Mouse (Mus musculus) C2C12 (cell line): ENCODE results near the gene Hes3. TPM values are rescaled to one million over a fixed set of nuclear protein-coding genes. Genes with fewer than 3 reads are reported as not detected.

Source experiments
- H3K27me3 ChIP-seq: one replicate; pipeline ENCODE4 v1.6.1; 2011; ENCODE audit not compliant: control insufficient read depth, insufficient read depth, insufficient read length
- H3K36me3 ChIP-seq: one replicate; pipeline ENCODE4 v1.6.1; 2011; ENCODE audit not compliant: control insufficient read depth, insufficient read depth
- H3K4me3 ChIP-seq: one replicate; pipeline ENCODE4 v1.5.1; 2011; ENCODE audit warnings: mild to moderate bottlenecking, control low read depth; ENCODE audit not compliant: poor library complexity, insufficient read depth, severe bottlenecking
- H3K79me2 ChIP-seq: one replicate; pipeline ENCODE4 v1.6.1; 2011; ENCODE audit not compliant: control insufficient read depth, insufficient read depth
- H3K79me3 ChIP-seq: one replicate; pipeline ENCODE4 v1.6.1; 2011; ENCODE audit warnings: low read depth, control low read depth
- H3ac ChIP-seq: one replicate; pipeline ENCODE3; 2011; ENCODE audit warnings: low read depth; ENCODE audit not compliant: control insufficient read depth, insufficient read length
- CEBPB ChIP-seq: IDR thresholded peaks from one replicate; pipeline ENCODE4 v1.6.1; 2011; ENCODE audit warnings: low read depth, mild to moderate bottlenecking, control low read depth, moderate library complexity
- CTCF ChIP-seq: IDR thresholded peaks from one replicate; pipeline ENCODE4 v1.5.1; 2011; ENCODE audit not compliant: control insufficient read depth, insufficient read depth, insufficient read length
- FOSL1 ChIP-seq: IDR thresholded peaks from one replicate; pipeline ENCODE4 v1.8.0; 2011; ENCODE audit warnings: mild to moderate bottlenecking, low read length; ENCODE audit not compliant: poor library complexity, insufficient read depth, severe bottlenecking
- MAX ChIP-seq: IDR thresholded peaks from one replicate; pipeline ENCODE4 v1.6.1; 2011; ENCODE audit warnings: mild to moderate bottlenecking, control low read depth
- MYOD1 ChIP-seq: IDR thresholded peaks from one replicate; pipeline ENCODE4 v1.6.1; 2011; ENCODE audit warnings: low read depth; ENCODE audit not compliant: control insufficient read depth, insufficient read length
- MYOG ChIP-seq: IDR thresholded peaks from one replicate; pipeline ENCODE4 v1.6.1; 2011; ENCODE audit not compliant: control insufficient read depth, insufficient read length; ENCODE audit errors: extremely low read depth
- USF1 ChIP-seq: IDR thresholded peaks from one replicate; pipeline ENCODE4 v1.6.1; 2011; ENCODE audit warnings: low read depth, mild to moderate bottlenecking, control low read depth, moderate library complexity
- polyA plus RNA-seq: library from polyadenylated mRNA; unstranded; fragments of >200 nt; fragmentation: generic; extraction: Trizol; gene quantifications from one replicate; pipeline ENCODE4 v1.2.1, GENCODE M21; 2012; ENCODE audit warnings: missing spikeins

Gene Hes3
- polyA plus RNA-seq, 1 experiment = not detected

- TF ChIP-seq USF1 = no peak
- TF ChIP-seq CTCF = no peak
- no peak for TF ChIP-seq FOSL1
- no peak for TF ChIP-seq MYOG
- no peak for TF ChIP-seq CEBPB
- TF ChIP-seq MAX = no peak
- H3K79me3 ChIP-seq = peaks cover 13% of the 10 kb centered on the region
These were observed 2.9 kb upstream of the Hes3 start for GRCm38 (mm10) chr4:152294188-152294929.

GRCm38 (mm10) chr4:152292102-152292765 is 772 bp upstream of the Hes3 start:
- Histone ChIP-seq H3K4me3 (no peak overlapping the region), H3ac (no peak overlapping the region), H3K36me3 (no peaks in the 10 kb centered on the region), H3K79me3 (no peaks in the 10 kb centered on the region), H3K27me3 (peaks cover 47% of the 10 kb centered on the region), H3K79me2 (no peaks in the 10 kb centered on the region)
- TF ChIP-seq MYOG = no peak
- TF ChIP-seq CTCF = no peak
- TF ChIP-seq USF1 = no peak
- TF ChIP-seq MYOD1 = no peak
- no peak for TF ChIP-seq MAX

More at GRCm38 (mm10) chr4:152294188-152294929, 2.9 kb upstream of the Hes3 start:
- Histone ChIP-seq H3K36me3 (peaks cover 2% of the 10 kb centered on the region), H3K27me3 (peaks cover 36% of the 10 kb centered on the region), H3K4me3 (no peak overlapping the region), H3ac (no peak overlapping the region), H3K79me2 (peaks cover 21% of the 10 kb centered on the region)

DNA sequence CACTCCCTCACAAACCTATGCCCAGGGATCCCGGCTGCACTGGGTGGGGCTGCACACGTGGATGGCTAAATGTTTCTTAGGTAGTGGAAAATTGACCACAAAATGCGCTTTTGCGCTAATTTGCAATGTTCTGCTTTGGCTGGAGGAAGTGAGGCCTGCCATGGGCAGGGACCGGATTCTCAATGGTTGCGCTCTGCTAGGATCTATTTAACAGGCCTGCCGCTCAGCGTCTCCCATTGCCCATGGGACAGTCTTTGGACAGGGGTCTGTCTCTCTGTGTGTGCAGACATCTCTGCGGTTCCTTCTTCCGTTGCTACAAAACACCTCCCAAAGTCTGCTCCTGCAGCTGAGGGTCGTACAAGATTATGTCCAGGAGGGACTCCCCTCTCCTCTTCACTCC is 471 bp downstream of the Hes3 start:
- Histone ChIP-seq H3K79me2 (no peaks in the 10 kb centered on the region), H3K36me3 (no peaks in the 10 kb centered on the region), H3K27me3 (peaks cover 53% of the 10 kb centered on the region), H3K4me3 (no peak overlapping the region), H3K79me3 (no peaks in the 10 kb centered on the region), H3ac (no peak overlapping the region)
- TF ChIP-seq FOSL1 = no peak
- TF ChIP-seq CTCF = no peak
- TF ChIP-seq MAX = no peak
- no peak for TF ChIP-seq MYOD1
- TF ChIP-seq MYOG = no peak
- no peak for TF ChIP-seq USF1
- no peak for TF ChIP-seq CEBPB

DNA sequence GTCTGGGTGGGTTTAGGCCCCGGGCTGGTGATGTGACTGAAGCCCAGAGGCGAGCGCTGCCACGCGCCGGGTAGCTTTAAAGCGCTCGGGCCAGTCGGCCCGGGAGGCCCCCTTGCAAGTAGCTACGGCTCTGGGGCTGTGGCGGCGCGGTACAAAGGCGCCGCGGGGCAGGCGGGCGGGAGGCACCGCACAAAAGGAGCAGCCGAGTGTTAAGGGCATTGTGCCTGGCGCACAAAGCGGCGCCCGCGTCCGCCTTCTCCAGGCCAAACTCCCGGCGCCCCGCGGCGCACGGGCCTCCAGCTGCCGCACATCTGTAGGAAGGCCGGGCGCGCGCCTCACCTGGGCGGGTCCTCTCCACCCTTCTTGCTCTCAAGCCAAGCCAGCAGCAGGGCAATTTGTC is 1.1 kb downstream of the Hes3 start:
- Histone ChIP-seq H3K79me2 (no peaks in the 10 kb centered on the region), H3K27me3 (peaks cover 53% of the 10 kb centered on the region), H3K36me3 (no peaks in the 10 kb centered on the region), H3ac (no peak overlapping the region), H3K4me3 (no peak overlapping the region), H3K79me3 (no peaks in the 10 kb centered on the region)
- TF ChIP-seq MYOD1 = no peak
- no peak for TF ChIP-seq CEBPB
- no peak for TF ChIP-seq CTCF
- no peak for TF ChIP-seq USF1
- TF ChIP-seq FOSL1 = no peak
- no peak for TF ChIP-seq MYOG
- no peak for TF ChIP-seq MAX

DNA sequence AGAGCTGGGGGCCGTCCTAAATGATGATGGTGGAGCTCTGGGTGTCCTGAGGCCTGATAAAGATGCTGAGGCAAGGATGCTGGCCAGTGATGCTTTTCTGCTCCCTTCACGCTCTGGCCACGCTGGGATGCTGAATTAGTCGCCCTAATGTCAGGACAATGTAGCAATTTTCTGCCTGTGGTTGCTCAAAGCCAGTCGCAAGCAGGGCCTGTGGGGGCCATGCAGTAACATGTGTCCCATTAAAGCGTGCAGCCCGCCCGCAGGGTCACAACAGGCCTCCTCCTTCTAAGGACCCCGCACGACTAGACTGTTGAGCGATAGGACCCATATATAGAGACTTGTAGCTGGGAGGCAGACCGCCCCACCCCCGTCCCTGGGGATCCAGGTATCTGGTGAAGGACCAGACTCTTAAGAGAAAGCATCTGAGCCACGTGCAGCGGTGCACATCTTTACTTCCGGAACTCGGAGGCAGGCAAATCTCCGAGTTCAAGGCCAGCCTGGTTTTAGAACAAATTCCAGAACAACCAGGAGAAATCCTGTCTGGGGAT is 3.0 kb downstream of the Hes3 start:
- Histone ChIP-seq H3K27me3 (peaks cover 52% of the 10 kb centered on the region), H3K79me2 (no peaks in the 10 kb centered on the region), H3ac (no peak overlapping the region), H3K36me3 (no peaks in the 10 kb centered on the region), H3K4me3 (no peak overlapping the region), H3K79me3 (no peaks in the 10 kb centered on the region)
- no peak for TF ChIP-seq FOSL1
- no peak for TF ChIP-seq USF1
- TF ChIP-seq CTCF = no peak
- no peak for TF ChIP-seq MYOG
- no peak for TF ChIP-seq MYOD1
